Mouse (Mus musculus) midbrain, embryonic 12.5 days (tissue): ENCODE measurements at regions not wholly inside any gene's neighbourhood (a gene's known extent, or its start where the extent isn't known, plus 50 kb on each side); places are given as distances from the start of the nearest gene placed in this dataset.

Experiments
- ATAC-seq: fragments of 200-750 bp; cut with Nextera tagmentation; 2 replicates; pipeline ENCODE4 v1.8.0; 2017; ENCODE audit warnings: low read depth, moderate TSS enrichment, moderate library complexity; ENCODE audit not compliant: low FRiP score
- H3K27ac ChIP-seq: fragments of 300-500 bp; sonication (generic); replicated peaks from 2 replicates; pipeline ENCODE4 v1.5.1; 2016; ENCODE audit warnings: mild to moderate bottlenecking
- H3K27me3 ChIP-seq: fragments of 300-500 bp; sonication (generic); 2 replicates; pipeline ENCODE4 v1.6.1; 2016; ENCODE audit warnings: mild to moderate bottlenecking
- H3K36me3 ChIP-seq: fragments of 300-500 bp; sonication (generic); 2 replicates; pipeline ENCODE4 v1.6.1; 2016
- H3K4me1 ChIP-seq: fragments of 300-500 bp; sonication (generic); 2 replicates; pipeline ENCODE4 v1.6.1; 2016
- H3K4me2 ChIP-seq: fragments of 300-500 bp; sonication (generic); replicated peaks from 2 replicates; pipeline ENCODE4 v1.6.1; 2016; ENCODE audit warnings: mild to moderate bottlenecking, moderate library complexity
- H3K4me3 ChIP-seq: fragments of 300-500 bp; sonication (generic); 2 replicates; pipeline ENCODE4 v1.5.1; 2016; ENCODE audit warnings: mild to moderate bottlenecking
- H3K9ac ChIP-seq: fragments of 300-500 bp; sonication (generic); replicated peaks from 2 replicates; pipeline ENCODE4 v1.6.1; 2016; ENCODE audit warnings: mild to moderate bottlenecking, moderate library complexity
- H3K9me3 ChIP-seq: fragments of 300-500 bp; sonication (generic); 2 replicates; pipeline ENCODE4 v1.6.1; 2016; ENCODE audit warnings: mild to moderate bottlenecking
- WGBS: fragments of 180-500 bp; shearing (Covaris S2); methylation state at CpG from one replicate; pipeline ENCODE4 v1.1.7; 2016; 5-methylcytosine and 5-hydroxymethylcytosine counted together

- no peak overlapping the region for H3K9ac ChIP-seq
- H3K27ac ChIP-seq = no peak overlapping the region
- no peak for ATAC-seq
- whole genome bisulfite sequencing = 62% methylated on average over 3 of the region's 3 CpGs
- H3K36me3 ChIP-seq = no peaks in the 10 kb centered on the region
- no peak overlapping the region for H3K4me3 ChIP-seq
- no peaks in the 10 kb centered on the region for H3K4me1 ChIP-seq
- H3K27me3 ChIP-seq = no peaks in the 10 kb centered on the region
- H3K4me2 ChIP-seq = no peak overlapping the region
- no peaks in the 10 kb centered on the region for H3K9me3 ChIP-seq
Measured at GRCm38 (mm10) chr19:20035223-20035622, 355.5 kb downstream of the Anxa1 start.

- Histone ChIP-seq H3K36me3 (no peaks in the 10 kb centered on the region), H3K27ac (no peak overlapping the region), H3K9me3 (no peaks in the 10 kb centered on the region), H3K27me3 (no peaks in the 10 kb centered on the region), H3K4me2 (no peak overlapping the region), H3K9ac (no peak overlapping the region), H3K4me1 (no peaks in the 10 kb centered on the region), H3K4me3 (no peak overlapping the region)
- ATAC-seq = no peak
- WGBS = 68% methylated on average over 11 of the region's 11 CpGs
Measured at GRCm38 (mm10) chr19:20027667-20028282, 363.0 kb downstream of the Anxa1 start.

GRCm38 (mm10) chr19:20014114-20014513, 376.6 kb downstream of the Anxa1 start:
- peak; percentile 38; the same call in 1 of the 2 replicates for ATAC-seq
- Histone ChIP-seq H3K4me2 (no peak overlapping the region), H3K27ac (peak overlapping the region; percentile 8; the same call in 1 of the 2 replicates), H3K4me3 (no peak overlapping the region), H3K4me1 (no peaks in the 10 kb centered on the region), H3K27me3 (no peaks in the 10 kb centered on the region), H3K36me3 (no peaks in the 10 kb centered on the region), H3K9ac (no peak overlapping the region), H3K9me3 (no peaks in the 10 kb centered on the region)
- 65% methylated on average over 4 of the region's 4 CpGs for WGBS

- H3K9ac ChIP-seq = no peak overlapping the region
- H3K36me3 ChIP-seq = no peaks in the 10 kb centered on the region
- H3K9me3 ChIP-seq = no peaks in the 10 kb centered on the region
- WGBS = 67% methylated on average over 12 of the region's 12 CpGs
- no peaks in the 10 kb centered on the region for H3K27me3 ChIP-seq
- 0 out of 2 replicates have a peak, but pooled peaks have one; percentile 24 for ATAC-seq
- no peak overlapping the region for H3K4me2 ChIP-seq
- H3K4me1 ChIP-seq = no peaks in the 10 kb centered on the region
- no peak overlapping the region for H3K27ac ChIP-seq
- no peak overlapping the region for H3K4me3 ChIP-seq
Measured at GRCm38 (mm10) chr19:20009801-20010441, 380.8 kb downstream of the Anxa1 start.

- Histone ChIP-seq H3K36me3 (no peaks in the 10 kb centered on the region), H3K4me3 (no peak overlapping the region), H3K27me3 (no peaks in the 10 kb centered on the region), H3K4me2 (no peak overlapping the region), H3K4me1 (no peaks in the 10 kb centered on the region), H3K9me3 (no peaks in the 10 kb centered on the region), H3K27ac (no peak overlapping the region), H3K9ac (no peak overlapping the region)
- ATAC-seq = peak; percentile 77; the same call in 1 of the 2 replicates
- WGBS = 44% methylated on average over 4 of the region's 4 CpGs
Measured at GRCm38 (mm10) chr19:20005932-20006625, 384.7 kb downstream of the Anxa1 start.

GRCm38 (mm10) chr19:19987255-19987654, 403.5 kb downstream of the Anxa1 start:
- no peaks in the 10 kb centered on the region for H3K27me3 ChIP-seq
- no peaks in the 10 kb centered on the region for H3K36me3 ChIP-seq
- no peak overlapping the region for H3K4me3 ChIP-seq
- H3K27ac ChIP-seq = no peak overlapping the region
- WGBS = 95% methylated on average over 1 of the region's 1 CpGs
- H3K4me2 ChIP-seq = no peak overlapping the region
- no peaks in the 10 kb centered on the region for H3K9me3 ChIP-seq
- H3K4me1 ChIP-seq = no peaks in the 10 kb centered on the region
- H3K9ac ChIP-seq = no peak overlapping the region
- ATAC-seq = no peak

- Histone ChIP-seq H3K36me3 (no peaks in the 10 kb centered on the region), H3K9me3 (no peaks in the 10 kb centered on the region), H3K9ac (no peak overlapping the region), H3K4me3 (no peak overlapping the region), H3K4me1 (no peaks in the 10 kb centered on the region), H3K27ac (no peak overlapping the region), H3K27me3 (no peaks in the 10 kb centered on the region), H3K4me2 (no peak overlapping the region)
- ATAC-seq = no peak
- WGBS = 65% methylated on average over 6 of the region's 6 CpGs
Measured at GRCm38 (mm10) chr19:19978816-19979215, 411.9 kb downstream of the Anxa1 start.

- peak; percentile 83 for ATAC-seq
- Histone ChIP-seq H3K27me3 (no peaks in the 10 kb centered on the region), H3K36me3 (no peaks in the 10 kb centered on the region), H3K4me2 (peak overlapping the region; percentile 34), H3K9ac (no peak overlapping the region), H3K4me3 (no peak overlapping the region), H3K4me1 (no peaks in the 10 kb centered on the region), H3K9me3 (no peaks in the 10 kb centered on the region), H3K27ac (no peak overlapping the region)
- WGBS = 25% methylated on average over 9 of the region's 9 CpGs
Measured at GRCm38 (mm10) chr19:19977609-19978259, 413.0 kb downstream of the Anxa1 start.

GRCm38 (mm10) chr19:19976776-19977175, 414.0 kb downstream of the Anxa1 start:
- WGBS = 66% methylated on average over 2 of the region's 2 CpGs
- no peaks in the 10 kb centered on the region for H3K4me1 ChIP-seq
- H3K27ac ChIP-seq = no peak overlapping the region
- H3K27me3 ChIP-seq = no peaks in the 10 kb centered on the region
- no peak overlapping the region for H3K4me3 ChIP-seq
- H3K4me2 ChIP-seq = no peak overlapping the region
- H3K9me3 ChIP-seq = no peaks in the 10 kb centered on the region
- no peak overlapping the region for H3K9ac ChIP-seq
- ATAC-seq = no peak
- no peaks in the 10 kb centered on the region for H3K36me3 ChIP-seq

GRCm38 (mm10) chr19:19969780-19970512, 420.8 kb downstream of the Anxa1 start:
- Histone ChIP-seq H3K4me3 (no peak overlapping the region), H3K9ac (no peak overlapping the region), H3K9me3 (no peaks in the 10 kb centered on the region), H3K27ac (no peak overlapping the region), H3K4me2 (no peak overlapping the region), H3K4me1 (no peaks in the 10 kb centered on the region), H3K36me3 (no peaks in the 10 kb centered on the region), H3K27me3 (no peaks in the 10 kb centered on the region)
- 89% methylated on average over 3 of the region's 3 CpGs for WGBS
- no peak for ATAC-seq

GRCm38 (mm10) chr19:19969335-19969734, 421.4 kb downstream of the Anxa1 start:
- no peaks in the 10 kb centered on the region for H3K27me3 ChIP-seq
- no peaks in the 10 kb centered on the region for H3K9me3 ChIP-seq
- H3K4me2 ChIP-seq = no peak overlapping the region
- WGBS = 87% methylated on average over 5 of the region's 5 CpGs
- no peak for ATAC-seq
- H3K9ac ChIP-seq = no peak overlapping the region
- H3K27ac ChIP-seq = no peak overlapping the region
- no peaks in the 10 kb centered on the region for H3K4me1 ChIP-seq
- H3K36me3 ChIP-seq = no peaks in the 10 kb centered on the region
- H3K4me3 ChIP-seq = no peak overlapping the region
